In genomic region chr12:12975397-12975796, GRCm38 (mm10) we compare ENCODE assay signal across 15 mouse cellular contexts. TPM values are rescaled to one million over a fixed set of nuclear protein-coding genes. Genes with fewer than 3 reads are reported as not detected.
A peak's percentile ranks its signal among the peaks of the same experiment; 100 is the strongest.
DNase-seq lines count a peak whose midpoint lies in the region; ATAC-seq and TF ChIP-seq lines count a peak whose summit lies in the region.
"Had no signal": no experiment of that assay in that cellular context is flagged by ENCODE, and none has a peak within 500 bp of the region (broad histone marks: within the 10 kb centered on the region; RNA-seq: fewer than 3 reads in every experiment).

No protein-coding gene starts in this region.

- no peak for ATAC-seq in kidney, embryonic 16.5 days (ENCODE audit: low FRiP score, low TSS enrichment)
- ATAC-seq in monocyte, adult 5-6 weeks (replicated peaks; ENCODE audit: insufficient number of reproducible peaks, low FRiP score, low TSS enrichment, poor library complexity, severe bottlenecking) = no peak
- ATAC-seq: inflammation-experienced regulatory T-cells, adult 6 months had no signal

- no peaks in the 10 kb centered on the region for H3K27me3 ChIP-seq in kidney, adult 2 months (replicated peaks; ENCODE audit: control insufficient read depth, insufficient read depth, low read length)
- H3K27me3 ChIP-seq in kidney, embryonic 16.5 days (ENCODE audit: insufficient read depth, low read length) = no peaks in the 10 kb centered on the region
- H3K27me3 ChIP-seq: embryonic facial prominence, embryonic 12.5 days; liver, embryonic 15.5 days had no signal

- DNase-seq in adrenal gland, adult 2 months = peak; percentile 28
- no peak for DNase-seq in adrenal gland, adult 18-20 months (ENCODE audit: low spot score in 2 of 2)
- peak; percentile 80 for DNase-seq in kidney, adult 2 months
- DNase-seq in kidney, postnatal 10 days = peak; percentile 69
- DNase-seq in lung, postnatal 36 days = peak; percentile 60
- DNase-seq in spleen, adult 12 weeks (ENCODE audit: low spot score) = no peak
- DNase-seq: cerebellum, adult 8-10 months; layer of hippocampus, adult 9-11 months; spleen, adult 18-20 months had no signal

- no peak for TF ChIP-seq POLR2A in kidney, adult 2 months (IDR thresholded peaks at IDR 0.05; ENCODE audit: low read depth, low read length)

- no peaks in the 10 kb centered on the region for H3K9me3 ChIP-seq in kidney, embryonic 16.5 days (ENCODE audit: low read length)
- H3K9me3 ChIP-seq: embryonic facial prominence, embryonic 12.5 days; liver, embryonic 15.5 days; midbrain, embryonic 10.5 days had no signal

- H3K4me3 ChIP-seq in kidney, adult 2 months (ENCODE audit: insufficient read depth, low read depth, low read length) = no peak overlapping the region
- H3K4me3 ChIP-seq in kidney, embryonic 16.5 days (ENCODE audit: low read length) = no peak overlapping the region
- H3K4me3 ChIP-seq: embryonic facial prominence, embryonic 12.5 days; liver, embryonic 15.5 days; midbrain, embryonic 10.5 days had no signal

- no peak for TF ChIP-seq CTCF in kidney, adult 2 months (conservative IDR thresholded peaks at IDR 0.05; ENCODE audit: insufficient read depth, insufficient read length, low read depth, low read length)

- H3K9ac ChIP-seq in kidney, embryonic 16.5 days (replicated peaks; ENCODE audit: low read length) = no peak overlapping the region
- H3K9ac ChIP-seq: embryonic facial prominence, embryonic 12.5 days; liver, embryonic 15.5 days had no signal

- 0 out of 2 replicates have a peak, but pooled peaks cover 4% of the 10 kb centered on the region for H3K4me1 ChIP-seq in kidney, adult 2 months (ENCODE audit: control insufficient read depth, insufficient read depth, low read length)
- H3K4me1 ChIP-seq in kidney, embryonic 16.5 days (ENCODE audit: insufficient read depth, low read length) = peaks cover 21% of the 10 kb centered on the region
- H3K4me1 ChIP-seq: liver, embryonic 15.5 days; midbrain, embryonic 10.5 days had no signal

- no peaks in the 10 kb centered on the region for H3K36me3 ChIP-seq in kidney, adult 2 months (ENCODE audit: control insufficient read depth, insufficient read depth, low read length)
- no peaks in the 10 kb centered on the region for H3K36me3 ChIP-seq in kidney, embryonic 16.5 days (ENCODE audit: insufficient read depth, low read length)
- H3K36me3 ChIP-seq: embryonic facial prominence, embryonic 12.5 days; liver, embryonic 15.5 days; midbrain, embryonic 10.5 days had no signal

- 64% methylated on average over 1 of the region's 1 CpGs for whole genome bisulfite sequencing in kidney, adult 2 months
- WGBS in kidney, embryonic 16.5 days = 79% methylated on average over 1 of the region's 1 CpGs

- H3K4me2 ChIP-seq in kidney, embryonic 16.5 days (replicated peaks; ENCODE audit: low read depth, low read length) = no peak overlapping the region
- H3K4me2 ChIP-seq: embryonic facial prominence, embryonic 12.5 days; liver, embryonic 15.5 days had no signal

- no peak overlapping the region for H3K27ac ChIP-seq in kidney, adult 2 months (ENCODE audit: insufficient read depth, low read depth, low read length)
- no peak overlapping the region for H3K27ac ChIP-seq in kidney, embryonic 16.5 days (ENCODE audit: low read length)
- H3K27ac ChIP-seq: embryonic facial prominence, embryonic 12.5 days; liver, embryonic 15.5 days; midbrain, embryonic 10.5 days had no signal

RNA-seq across cellular contexts. Expression of gene Mycn, which starts 33.7 kb away (rescaled TPM):
- total RNA-seq in adrenal gland, adult 2 months (2021) = 1 to 10 TPM; 6.1 to 9.6 TPM
- 3.8 and 5.8 TPM in 2 replicates for polyA plus RNA-seq in adrenal gland, adult 2 months (2012; rRNA removed)
- total RNA-seq in adrenal gland, adult 18-20 months (2021) = 1 to 10 TPM; 7.1 to 7.4 TPM
- 2.4 and 2.8 TPM in 2 replicates for polyA plus RNA-seq in kidney, adult 2 months (2012; rRNA removed)
- 74.8 and 77.9 TPM in 2 replicates for polyA plus RNA-seq in kidney, embryonic 16.5 days (2015; fragmentation: Nextera tagmentation; extraction: Ambion mirVana)
- not detected in 3 replicates for total RNA-seq in monocyte, adult 5-6 weeks (2017)
- polyA plus RNA-seq: inflammation-experienced regulatory T-cells, adult 6 months had no signal

Comparison
In these comparisons a context has a peak if more than half of its experiments do, and no peak if none do; other contexts are left out.
1. DNase-seq: peak in adrenal gland, adult 2 months (single experiment), kidney, adult 2 months (single experiment), kidney, postnatal 10 days (single experiment) and lung, postnatal 36 days (single experiment); none in adrenal gland, adult 18-20 months (0 of 2) and spleen, adult 12 weeks (single experiment).